Mouse (Mus musculus) hindbrain, postnatal 0 days (tissue): ENCODE measurements around the gene Mapkapk3. TPM values are rescaled to one million over a fixed set of nuclear protein-coding genes. Genes with fewer than 3 reads are reported as not detected.

Source experiments
- ATAC-seq: fragments of 200-750 bp; cut with Nextera tagmentation; 2 replicates; pipeline ENCODE4 v1.8.0; 2017; ENCODE audit warnings: mild to moderate bottlenecking, moderate TSS enrichment, moderate library complexity
- DNase-seq: peaks from one replicate; pipeline ENCODE4 v3.0.0-alpha.2; 2015; ENCODE audit warnings: low spot score
- H3K27ac ChIP-seq: fragments of 300-500 bp; sonication (generic); 2 replicates; pipeline ENCODE4 v1.5.1; 2014; ENCODE audit warnings: mild to moderate bottlenecking
- H3K27me3 ChIP-seq: fragments of 300-500 bp; sonication (generic); 2 replicates; pipeline ENCODE4 v1.6.1; 2014; ENCODE audit warnings: low read length, mixed read lengths; ENCODE audit not compliant: insufficient read depth
- H3K36me3 ChIP-seq: fragments of 300-500 bp; sonication (generic); 2 replicates; pipeline ENCODE4 v1.6.1; 2014; ENCODE audit warnings: low read length, mixed read lengths; ENCODE audit not compliant: insufficient read depth
- H3K4me1 ChIP-seq: fragments of 300-500 bp; sonication (generic); 2 replicates; pipeline ENCODE4 v1.6.1; 2014; ENCODE audit warnings: antibody characterized with exemption, low read length, mixed read lengths; ENCODE audit not compliant: insufficient read depth
- H3K4me2 ChIP-seq: fragments of 300-500 bp; sonication (generic); 2 replicates; pipeline ENCODE4 v1.6.1; 2014; ENCODE audit warnings: low read depth, mild to moderate bottlenecking, low read length, moderate library complexity, mixed read lengths
- H3K4me3 ChIP-seq: fragments of 300-500 bp; sonication (generic); 2 replicates; pipeline ENCODE4 v1.5.1; 2014; ENCODE audit warnings: low read length
- H3K9ac ChIP-seq: fragments of 300-500 bp; sonication (generic); replicated peaks from 2 replicates; pipeline ENCODE4 v1.6.1; 2014; ENCODE audit warnings: mild to moderate bottlenecking, low read length, moderate library complexity, mixed read lengths
- H3K9me3 ChIP-seq: fragments of 300-500 bp; sonication (generic); 2 replicates; pipeline ENCODE4 v1.6.1; 2016; ENCODE audit warnings: low read length, mixed read lengths
- CTCF ChIP-seq: IDR thresholded peaks from 2 replicates; pipeline ENCODE4 v1.5.1; 2016; ENCODE audit warnings: antibody characterized with exemption, control low read depth, low read depth
- WGBS: fragments of 180-500 bp; shearing (Covaris S2); extraction: QIAGEN DNeasy Blood & Tissue Kit; methylation state at CpG from one replicate; pipeline ENCODE4 v1.1.7; 2014; 5-methylcytosine and 5-hydroxymethylcytosine counted together
- polyA plus RNA-seq: library from polyadenylated mRNA; unstranded; fragments of >200 nt; fragmentation: Nextera tagmentation; extraction: Ambion mirVana; gene quantifications from 2 replicates; pipeline ENCODE4 v1.2.1, GENCODE M21; 2015
- total RNA-seq: library from RNA; depleted of rRNA; stranded (reverse); fragments of >200 nt; gene quantifications from 2 replicates; pipeline ENCODE4 v1.2.3, GENCODE M21; 2014

Gene Mapkapk3
- total and polyA plus RNA-seq, 2 experiments from 2014 or later, result 3.0 to 3.8 TPM

DNA sequence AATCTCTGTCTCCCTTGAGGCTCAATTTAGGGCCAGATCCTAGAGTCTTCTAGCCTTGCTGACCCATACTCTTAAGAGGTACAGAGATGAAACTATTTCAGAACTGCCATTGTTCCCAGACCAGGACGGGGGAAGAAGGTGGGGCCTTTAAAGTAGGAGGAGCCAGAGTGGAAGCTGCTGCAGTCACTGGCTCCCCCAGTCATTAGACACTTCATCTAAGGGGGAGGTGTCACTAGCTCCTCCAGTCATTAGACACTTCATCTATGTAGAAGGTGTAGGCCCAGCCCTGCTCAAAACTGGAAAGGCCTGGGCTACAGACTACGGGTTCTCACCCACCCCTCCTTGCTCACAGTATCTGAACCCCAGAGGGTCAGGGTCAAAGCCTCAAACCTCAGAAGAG is 2.4 kb downstream of the Mapkapk3 start:
- Histone ChIP-seq H3K4me1 (peaks cover 9% of the 10 kb centered on the region; the same call in 1 of the 2 replicates), H3K4me2 (no peak overlapping the region), H3K9me3 (no peaks in the 10 kb centered on the region), H3K4me3 (no peak overlapping the region), H3K27me3 (peaks cover 7% of the 10 kb centered on the region; the same call in 1 of the 2 replicates), H3K36me3 (no peaks in the 10 kb centered on the region), H3K9ac (no peak overlapping the region), H3K27ac (no peak overlapping the region)
- DNase-seq, result no peak
- 76% methylated on average over 2 of the region's 2 CpGs for WGBS
- ATAC-seq, result no peak
- TF ChIP-seq CTCF, result no peak

DNA sequence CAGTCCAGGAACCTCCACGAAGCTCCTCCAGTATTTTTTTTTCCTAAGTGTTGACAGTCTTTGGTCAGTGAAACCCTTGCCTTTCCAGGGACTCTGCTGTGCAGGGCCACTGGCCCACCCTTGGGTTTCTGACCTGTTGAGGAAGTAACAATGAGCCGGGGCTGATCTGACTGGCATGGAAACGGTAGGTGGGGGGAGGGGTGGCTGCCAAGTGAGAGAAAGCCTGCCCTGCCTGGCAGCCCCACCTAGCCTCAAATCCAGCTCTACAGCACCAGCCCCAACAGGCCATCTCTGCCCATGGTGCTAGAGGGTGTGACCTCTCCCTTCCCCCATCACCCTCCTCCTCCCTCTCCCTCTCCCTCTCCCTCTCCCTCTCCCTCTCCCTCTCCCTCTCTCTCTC is 4.7 kb downstream of the Mapkapk3 start:
- Histone ChIP-seq H3K36me3 (no peaks in the 10 kb centered on the region), H3K4me3 (no peak overlapping the region), H3K27ac (no peak overlapping the region), H3K27me3 (peaks cover 5% of the 10 kb centered on the region; the same call in 1 of the 2 replicates), H3K4me2 (no peak overlapping the region), H3K9ac (no peak overlapping the region), H3K9me3 (no peaks in the 10 kb centered on the region), H3K4me1 (peaks cover 10% of the 10 kb centered on the region; the same call in 1 of the 2 replicates)
- no peak for TF ChIP-seq CTCF
- ATAC-seq (no peak), DNase-seq (no peak)
- 15% methylated on average over 3 of the region's 3 CpGs for WGBS

DNA sequence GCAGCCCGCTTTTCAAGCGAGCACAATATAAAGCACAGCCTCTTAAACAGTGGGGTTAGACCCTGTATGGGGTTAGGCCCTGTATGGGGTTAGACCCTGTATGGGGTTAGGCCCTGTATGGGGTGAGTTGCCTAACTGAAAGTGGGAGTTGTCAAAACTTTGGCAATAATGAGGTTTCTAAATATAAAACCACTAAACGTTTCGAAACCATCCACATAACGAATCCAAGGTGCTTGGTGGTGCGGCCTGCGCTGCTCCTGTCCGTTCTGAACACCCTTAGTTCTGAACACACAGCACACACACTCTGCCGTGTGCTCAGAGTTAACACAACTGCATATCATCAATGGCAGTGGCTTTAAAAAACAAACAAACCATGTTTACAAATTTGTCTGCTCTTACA is 6.7 kb downstream of the Mapkapk3 start:
- no peak for DNase-seq
- Histone ChIP-seq H3K4me3 (no peak overlapping the region), H3K9me3 (no peaks in the 10 kb centered on the region), H3K9ac (no peak overlapping the region), H3K27ac (no peak overlapping the region), H3K27me3 (no peaks in the 10 kb centered on the region), H3K36me3 (no peaks in the 10 kb centered on the region), H3K4me1 (peaks cover 12% of the 10 kb centered on the region; the same call in 1 of the 2 replicates), H3K4me2 (no peak overlapping the region)
- TF ChIP-seq CTCF, result no peak
- WGBS, result 90% methylated on average over 9 of the region's 9 CpGs
- no peak for ATAC-seq

DNA sequence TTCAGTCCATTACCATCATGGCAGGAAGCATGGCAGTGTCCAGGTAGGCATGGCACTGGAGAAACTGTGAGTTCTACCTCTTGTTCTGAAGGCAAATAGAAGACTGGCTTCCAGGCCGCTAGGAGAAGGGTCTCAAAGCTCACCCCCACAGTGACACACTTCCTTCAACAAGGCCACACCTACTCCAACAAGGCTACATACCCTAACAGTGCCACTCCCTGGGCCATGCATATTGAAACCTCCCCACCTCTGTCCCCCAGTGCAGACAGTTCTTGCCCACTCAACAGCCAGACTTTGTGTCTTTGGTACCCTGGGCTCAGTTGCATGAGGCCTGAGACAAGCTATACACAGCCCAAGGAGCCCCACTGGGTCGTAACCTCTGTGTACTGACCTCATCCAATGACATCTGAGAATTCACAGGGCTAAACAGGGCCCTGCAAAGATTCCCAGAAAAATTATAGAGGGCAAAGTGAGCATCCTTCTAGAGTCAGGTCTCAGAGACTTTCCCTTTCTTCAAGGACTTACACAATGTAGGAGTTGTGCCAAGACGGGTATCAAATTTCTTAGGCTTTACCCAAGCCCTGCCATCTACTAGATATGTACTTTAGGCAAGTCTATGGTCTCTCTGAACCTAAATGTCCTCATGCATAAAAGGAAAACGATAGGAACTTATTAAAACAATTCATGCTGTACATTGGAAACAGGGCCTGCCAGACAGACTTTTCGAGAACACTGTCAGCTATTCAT is 8.3 kb downstream of the Mapkapk3 start:
- Histone ChIP-seq H3K9me3 (no peaks in the 10 kb centered on the region), H3K4me2 (no peak overlapping the region), H3K27ac (no peak overlapping the region), H3K9ac (no peak overlapping the region), H3K4me3 (no peak overlapping the region), H3K4me1 (peaks cover 12% of the 10 kb centered on the region; the same call in 1 of the 2 replicates), H3K36me3 (no peaks in the 10 kb centered on the region), H3K27me3 (no peaks in the 10 kb centered on the region)
- ATAC-seq (no peak), DNase-seq (no peak)
- no peak for TF ChIP-seq CTCF
- WGBS, result 90% methylated on average over 5 of the region's 5 CpGs

DNA sequence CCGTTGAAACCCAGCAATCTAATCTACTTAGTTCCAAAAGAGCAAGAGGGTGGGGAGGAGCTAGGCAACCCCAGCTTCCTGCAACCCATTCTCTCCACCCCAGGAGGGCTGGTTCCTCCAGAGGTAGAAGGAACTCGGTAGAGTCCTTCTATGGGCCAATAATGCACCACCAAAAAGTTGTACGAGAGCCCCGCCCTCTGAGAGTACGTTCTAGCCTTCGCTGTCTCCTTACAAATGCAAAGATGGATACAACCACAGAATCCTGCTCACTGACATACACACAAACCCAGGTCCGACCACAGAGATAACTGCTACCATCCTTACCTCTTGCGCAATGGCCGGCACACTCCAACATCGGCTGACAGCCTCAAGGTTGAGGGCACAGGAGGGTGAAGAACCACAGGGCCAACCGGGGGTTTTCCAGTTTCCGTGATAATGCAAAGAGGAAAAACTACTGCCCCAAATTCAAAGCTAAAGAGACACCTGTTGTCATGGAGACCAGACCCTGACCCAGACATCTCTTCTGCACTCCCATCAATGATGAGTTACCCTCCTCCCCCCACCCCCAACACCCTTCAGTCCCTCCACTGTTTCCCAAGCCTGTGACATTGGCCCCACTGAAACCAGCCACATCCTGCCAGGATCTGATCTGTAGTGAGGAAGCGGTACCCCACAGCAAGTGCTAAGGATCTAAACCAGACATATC is 9.2 kb downstream of the Mapkapk3 start:
- H3K36me3 ChIP-seq, result no peaks in the 10 kb centered on the region
- 0 out of 2 replicates have a peak overlapping the region, but pooled peaks have one; percentile 21 for H3K4me2 ChIP-seq
- peaks cover 12% of the 10 kb centered on the region; the same call in 1 of the 2 replicates for H3K4me1 ChIP-seq
- 47% methylated on average over 13 of the region's 13 CpGs for WGBS
- no peaks in the 10 kb centered on the region for H3K27me3 ChIP-seq
- ATAC-seq (no peak), DNase-seq (no peak)
- H3K4me3 ChIP-seq, result no peak overlapping the region
- H3K27ac ChIP-seq, result no peak overlapping the region
- H3K9me3 ChIP-seq, result no peaks in the 10 kb centered on the region
- no peak overlapping the region for H3K9ac ChIP-seq
- TF ChIP-seq CTCF, result no peak

DNA sequence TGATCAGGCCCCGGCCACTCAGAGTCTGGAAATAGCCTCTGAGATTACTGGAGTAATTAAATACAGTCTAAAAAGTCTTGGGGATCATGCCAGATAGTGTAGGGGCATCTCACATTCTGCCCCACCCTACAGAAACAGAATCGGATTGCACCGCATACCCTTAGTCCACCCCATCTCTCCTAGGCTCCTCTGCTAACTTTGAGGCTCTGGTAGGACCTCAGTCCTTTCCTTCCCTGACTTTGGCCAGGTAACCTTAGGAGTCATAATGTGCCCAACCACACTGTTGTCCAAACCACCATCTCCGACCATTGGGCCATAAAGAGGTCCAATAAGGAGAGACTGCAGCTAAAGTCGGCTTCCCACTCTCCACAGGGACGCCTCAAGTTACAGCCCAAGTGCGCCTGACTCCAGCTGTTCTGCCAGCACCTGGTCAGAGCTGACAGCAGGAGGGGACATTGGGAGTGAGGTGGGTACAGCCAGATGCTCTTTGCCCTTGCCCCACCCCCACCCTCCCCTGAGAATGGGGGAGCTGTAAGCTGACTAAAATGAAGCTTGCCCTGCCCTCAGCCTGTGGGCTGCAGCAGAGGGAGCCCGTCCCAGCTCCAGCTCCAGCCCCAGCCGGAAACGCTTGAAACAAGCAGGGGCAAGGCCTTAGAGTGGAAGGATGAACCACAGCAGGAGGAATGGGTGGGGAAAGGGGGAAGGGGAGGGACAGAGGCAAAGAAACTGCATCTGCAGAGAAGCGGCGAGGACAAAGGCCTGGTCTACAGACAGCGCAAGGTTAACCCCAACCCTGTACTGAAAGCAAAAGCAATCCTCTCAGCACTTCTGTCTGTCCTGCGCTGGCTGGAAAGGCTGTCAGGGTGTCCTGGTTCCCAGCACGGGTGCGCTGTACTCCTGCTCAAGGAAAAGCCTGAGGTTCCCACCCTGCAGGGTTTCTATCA is 10.0 kb downstream of the Mapkapk3 start:
- Histone ChIP-seq H3K36me3 (no peaks in the 10 kb centered on the region), H3K9ac (0 out of 2 replicates have a peak overlapping the region, but pooled peaks have one; percentile 5), H3K27me3 (no peaks in the 10 kb centered on the region), H3K4me1 (peaks cover 12% of the 10 kb centered on the region; the same call in 1 of the 2 replicates), H3K4me3 (no peak overlapping the region), H3K27ac (no peak overlapping the region), H3K9me3 (no peaks in the 10 kb centered on the region), H3K4me2 (0 out of 2 replicates have a peak overlapping the region, but pooled peaks have one; percentile 21)
- ATAC-seq (no peak), DNase-seq (no peak)
- 36% methylated on average over 16 of the region's 16 CpGs for WGBS
- no peak for TF ChIP-seq CTCF
